Mouse (Mus musculus) liver, adult 2 months (tissue): Measurements from ENCODE around the gene Nacad. TPM values are rescaled to one million over a fixed set of nuclear protein-coding genes. Genes with fewer than 3 reads are reported as not detected.
"Not testable (repeated sequence)": the region's sequence is repeated elsewhere in the genome, so short reads cannot be mapped to it uniquely, and the experiment has no call there.

ENCODE experiments used
- DNase-seq: peaks from one replicate; pipeline ENCODE4 v3.0.0-alpha.2; 2011; ENCODE audit warnings: low read depth, low spot score; ENCODE audit errors: extremely low read depth
- H3K27ac ChIP-seq: fragments of 200-500 bp; replicated peaks from 2 replicates; pipeline ENCODE4 v1.5.1; 2012; ENCODE audit warnings: low read depth, mild to moderate bottlenecking, control low read depth, inconsistent platforms, low read length; ENCODE audit not compliant: insufficient read depth
- H3K27me3 ChIP-seq: fragments of 200-500 bp; 2 replicates; pipeline ENCODE4 v1.6.1; 2012; ENCODE audit warnings: mild to moderate bottlenecking, moderate library complexity, low read length, inconsistent platforms; ENCODE audit not compliant: control insufficient read depth, insufficient read depth
- H3K36me3 ChIP-seq: fragments of 200-500 bp; 2 replicates; pipeline ENCODE4 v1.6.1; 2012; ENCODE audit warnings: low read length, inconsistent platforms; ENCODE audit not compliant: control insufficient read depth, insufficient read depth
- H3K4me1 ChIP-seq: fragments of 200-500 bp; 2 replicates; pipeline ENCODE4 v1.6.1; 2011; ENCODE audit warnings: low read length; ENCODE audit not compliant: control insufficient read depth, insufficient read depth
- H3K4me3 ChIP-seq: fragments of 200-500 bp; 2 replicates; pipeline ENCODE4 v1.5.1; 2011; ENCODE audit warnings: low read depth, mild to moderate bottlenecking, control low read depth, low read length, moderate library complexity; ENCODE audit not compliant: insufficient read depth
- H3K79me2 ChIP-seq: fragments of 200-500 bp; 2 replicates; pipeline ENCODE4 v1.6.1; 2012; ENCODE audit warnings: inconsistent platforms, mild to moderate bottlenecking, low read length, moderate library complexity; ENCODE audit not compliant: control insufficient read depth, insufficient read depth
- H3K9ac ChIP-seq: fragments of 200-500 bp; 2 replicates; pipeline ENCODE4 v1.6.1; 2012; ENCODE audit warnings: low read depth, mild to moderate bottlenecking, control low read depth, inconsistent platforms, low read length
- CTCF ChIP-seq: fragments of 200-500 bp; IDR thresholded peaks from 2 replicates; pipeline ENCODE4 v1.5.1; 2011; ENCODE audit warnings: low read depth, low read length, control low read depth
- POLR2A ChIP-seq: fragments of 200-500 bp; IDR thresholded peaks from 2 replicates; pipeline ENCODE4 v1.6.1; 2011; ENCODE audit warnings: low read length, control low read depth; ENCODE audit not compliant: insufficient read depth; ENCODE audit errors: extremely low read depth
- WGBS: fragments of 180-500 bp; shearing (Covaris S2); methylation state at CpG from one replicate; pipeline ENCODE4 v1.1.7; 2018; 5-methylcytosine and 5-hydroxymethylcytosine counted together
- polyA plus RNA-seq: library from polyadenylated mRNA; depleted of rRNA; stranded (reverse); fragments of >200 nt; gene quantifications from 2 replicates; pipeline ENCODE4 v1.2.3, GENCODE M21; 2012; rRNA removed
- total RNA-seq: library from RNA; depleted of rRNA; stranded (reverse); fragments of >200 nt; gene quantifications from 2 replicates; pipeline ENCODE4 v1.2.3, GENCODE M21; 2014; rRNA removed

Gene Nacad
- total RNA-seq = under 0.01 TPM in 2 replicates
- 0.02 TPM in 1 of 2 replicates, not detected in the other for polyA plus RNA-seq

GRCm38 (mm10) chr11:6605491-6606399 lies at the start of gene Nacad:
Gene Nacad, minus strand, starts transcription at chr11:6606053.
- H3K27ac ChIP-seq = no peak within 1 kb of the TSS
- H3K27me3 ChIP-seq = peaks cover 7% of the 10 kb centered on the region
- WGBS = 10% methylated on average over 40 of the region's 41 CpGs
- no peak within 1 kb of the TSS for H3K9ac ChIP-seq
- peak within 1 kb of the TSS; percentile 28; the same call in 1 of the 2 replicates for H3K4me3 ChIP-seq
- no peak for DNase-seq
- H3K79me2 ChIP-seq = no peaks in the 10 kb centered on the region
- H3K4me1 ChIP-seq = no peaks in the 10 kb centered on the region; the same call in 1 of the 2 replicates
- H3K36me3 ChIP-seq = 0 out of 2 replicates have a peak, but pooled peaks cover under 1% of the 10 kb centered on the region
- TF ChIP-seq CTCF (no peak), POLR2A (no peak)

GRCm38 (mm10) chr11:6654903-6655302 lies 49.0 kb upstream of the Nacad start:
- DNase-seq = peak; percentile 62
- 0% methylated on average over 2 of the region's 2 CpGs for WGBS
- no peaks in the 10 kb centered on the region for H3K79me2 ChIP-seq
- no peaks in the 10 kb centered on the region for H3K36me3 ChIP-seq
- H3K9ac ChIP-seq = no peak overlapping the region
- H3K4me3 ChIP-seq = no peak overlapping the region
- TF ChIP-seq CTCF = peak; percentile 72
- TF ChIP-seq POLR2A = no peak
- H3K27ac ChIP-seq = no peak overlapping the region
- H3K4me1 ChIP-seq = no peaks in the 10 kb centered on the region
- H3K27me3 ChIP-seq = no peaks in the 10 kb centered on the region

- not testable (repeated sequence) for DNase-seq, H3K27me3 ChIP-seq, H3K79me2 ChIP-seq, H3K4me3 ChIP-seq, H3K4me1 ChIP-seq, H3K36me3 ChIP-seq, H3K27ac ChIP-seq, H3K9ac ChIP-seq
- 78% methylated on average over 3 of the region's 3 CpGs for WGBS
These were observed 47.1 kb upstream of the Nacad start for GRCm38 (mm10) chr11:6652978-6653377.

GRCm38 (mm10) chr11:6650519-6650918 lies 44.7 kb upstream of the Nacad start:
- H3K9ac ChIP-seq = no peak overlapping the region
- H3K4me1 ChIP-seq = no peaks in the 10 kb centered on the region
- no peaks in the 10 kb centered on the region for H3K79me2 ChIP-seq
- no peak for DNase-seq
- TF ChIP-seq POLR2A (no peak), CTCF (no peak)
- H3K27ac ChIP-seq = no peak overlapping the region
- no peaks in the 10 kb centered on the region for H3K36me3 ChIP-seq
- H3K4me3 ChIP-seq = no peak overlapping the region
- no peaks in the 10 kb centered on the region for H3K27me3 ChIP-seq
- 79% methylated on average over 7 of the region's 7 CpGs for WGBS

GRCm38 (mm10) chr11:6647831-6648724 lies 42.2 kb upstream of the Nacad start:
- H3K79me2 ChIP-seq = no peaks in the 10 kb centered on the region

More at GRCm38 (mm10) chr11:6647831-6648724, 42.2 kb upstream of the Nacad start:
- no peak overlapping the region for H3K27ac ChIP-seq
- DNase-seq = no peak
- H3K9ac ChIP-seq = no peak overlapping the region
- no peaks in the 10 kb centered on the region for H3K36me3 ChIP-seq
- no peak for TF ChIP-seq POLR2A
- no peak for TF ChIP-seq CTCF
- no peak overlapping the region for H3K4me3 ChIP-seq
- 50% methylated on average over 9 of the region's 9 CpGs for WGBS
- H3K27me3 ChIP-seq = no peaks in the 10 kb centered on the region
- no peaks in the 10 kb centered on the region for H3K4me1 ChIP-seq
